Mouse (Mus musculus) lung, embryonic 15.5 days (tissue): ENCODE measurements around the gene Plcd1. TPM values are rescaled to one million over a fixed set of nuclear protein-coding genes. Genes with fewer than 3 reads are reported as not detected.
A peak's percentile ranks its signal among the peaks of the same experiment; 100 is the strongest.

Experiments
- ATAC-seq: fragments of 200-750 bp; cut with Nextera tagmentation; 2 replicates; pipeline ENCODE4 v1.8.0; 2017; ENCODE audit warnings: moderate number of reproducible peaks, borderline replicate concordance; ENCODE audit not compliant: low FRiP score, low TSS enrichment; ENCODE audit errors: extremely low read depth
- H3K27ac ChIP-seq: fragments of 300-500 bp; sonication (generic); 2 replicates; pipeline ENCODE4 v1.5.1; 2015; ENCODE audit warnings: moderate library complexity, mild to moderate bottlenecking, inconsistent platforms
- H3K27me3 ChIP-seq: fragments of 300-500 bp; sonication (generic); 2 replicates; pipeline ENCODE4 v1.6.1; 2015; ENCODE audit warnings: inconsistent platforms
- H3K36me3 ChIP-seq: fragments of 300-500 bp; sonication (generic); 2 replicates; pipeline ENCODE4 v1.6.1; 2015; ENCODE audit warnings: inconsistent platforms
- H3K4me1 ChIP-seq: fragments of 300-500 bp; sonication (generic); 2 replicates; pipeline ENCODE4 v1.6.1; 2015; ENCODE audit warnings: inconsistent platforms
- H3K4me2 ChIP-seq: fragments of 300-500 bp; sonication (generic); 2 replicates; pipeline ENCODE4 v1.6.1; 2015; ENCODE audit warnings: inconsistent platforms, mild to moderate bottlenecking, moderate library complexity
- H3K4me3 ChIP-seq: fragments of 300-500 bp; sonication (generic); 2 replicates; pipeline ENCODE4 v1.5.1; 2015; ENCODE audit warnings: mild to moderate bottlenecking, inconsistent platforms
- H3K9ac ChIP-seq: fragments of 300-500 bp; sonication (generic); 2 replicates; pipeline ENCODE4 v1.6.1; 2015; ENCODE audit warnings: inconsistent platforms
- H3K9me3 ChIP-seq: fragments of 300-500 bp; sonication (generic); 2 replicates; pipeline ENCODE4 v1.6.1; 2016; ENCODE audit warnings: inconsistent platforms
- WGBS: fragments of 180-500 bp; shearing (Covaris S2); methylation state at CpG from one replicate; pipeline ENCODE4 v1.1.7; 2015; 5-methylcytosine and 5-hydroxymethylcytosine counted together
- polyA plus RNA-seq: library from polyadenylated mRNA; unstranded; fragments of >200 nt; fragmentation: Nextera tagmentation; extraction: Ambion mirVana; gene quantifications from 2 replicates; pipeline ENCODE4 v1.2.1, GENCODE M21; 2015

Plcd1 gene
- polyA plus RNA-seq, 1 experiment from 2014 or later: 17.7 TPM

GRCm38 (mm10) chr9:119087309-119087708 lies 6.0 kb downstream of the Plcd1 start:
- Histone ChIP-seq H3K27me3 (peaks cover 11% of the 10 kb centered on the region), H3K4me1 (peaks cover 26% of the 10 kb centered on the region), H3K27ac (no peak overlapping the region), H3K4me2 (no peak overlapping the region), H3K4me3 (no peak overlapping the region), H3K9me3 (no peaks in the 10 kb centered on the region), H3K9ac (no peak overlapping the region), H3K36me3 (no peaks in the 10 kb centered on the region)
- 77% methylated on average over 5 of the region's 5 CpGs for WGBS
- no peak for ATAC-seq

DNA sequence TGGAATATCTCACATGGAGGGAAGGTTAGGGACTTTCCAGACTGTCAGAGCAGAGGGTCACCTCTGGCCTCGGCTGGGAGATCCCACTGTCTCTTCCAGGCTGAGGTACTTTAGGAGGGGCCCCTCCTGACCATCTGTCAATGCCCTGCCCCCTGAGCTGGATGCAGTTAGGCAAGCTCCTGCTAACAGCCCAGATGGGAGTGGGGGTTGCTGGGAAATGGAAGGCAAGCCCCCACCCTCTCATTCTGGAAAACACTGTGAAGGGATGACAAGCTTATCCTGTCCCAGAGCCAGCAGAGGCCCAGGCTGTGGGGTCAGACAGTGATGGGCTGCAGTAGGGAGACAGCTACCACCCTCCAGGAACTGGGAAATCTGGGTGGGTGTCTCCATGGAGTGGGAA lies 6.9 kb downstream of the Plcd1 start:
- WGBS: 43% methylated on average over 1 of the region's 1 CpGs
- no peak for ATAC-seq

GRCm38 (mm10) chr9:119083966-119084365 lies 9.3 kb downstream of the Plcd1 start:
- Histone ChIP-seq H3K4me2 (no peak overlapping the region), H3K27ac (no peak overlapping the region), H3K4me1 (peaks cover 15% of the 10 kb centered on the region), H3K36me3 (no peaks in the 10 kb centered on the region), H3K27me3 (no peaks in the 10 kb centered on the region), H3K9ac (no peak overlapping the region), H3K4me3 (no peak overlapping the region), H3K9me3 (no peaks in the 10 kb centered on the region)
- WGBS: 66% methylated on average over 10 of the region's 10 CpGs
- no peak for ATAC-seq

More for the DNA sequence above, 6.9 kb downstream of the Plcd1 start:
- H3K9me3 ChIP-seq: no peaks in the 10 kb centered on the region
- H3K36me3 ChIP-seq: no peaks in the 10 kb centered on the region
- H3K9ac ChIP-seq: no peak overlapping the region
- H3K4me1 ChIP-seq: peaks cover 20% of the 10 kb centered on the region
- H3K27me3 ChIP-seq: peaks cover 2% of the 10 kb centered on the region; the same call in 1 of the 2 replicates
- no peak overlapping the region for H3K4me2 ChIP-seq
- no peak overlapping the region for H3K4me3 ChIP-seq
- no peak overlapping the region for H3K27ac ChIP-seq

- peaks cover 12% of the 10 kb centered on the region for H3K4me1 ChIP-seq
- no peaks in the 10 kb centered on the region for H3K27me3 ChIP-seq
- no peaks in the 10 kb centered on the region for H3K9me3 ChIP-seq
- H3K4me3 ChIP-seq: no peak overlapping the region
- WGBS: 69% methylated on average over 7 of the region's 7 CpGs
- H3K36me3 ChIP-seq: no peaks in the 10 kb centered on the region
- no peak overlapping the region for H3K4me2 ChIP-seq
- ATAC-seq: no peak
- no peak overlapping the region for H3K9ac ChIP-seq
- no peak overlapping the region; the same call in 1 of the 2 replicates for H3K27ac ChIP-seq
Observed at GRCm38 (mm10) chr9:119082656-119083430, 10.5 kb downstream of the Plcd1 start.

- Histone ChIP-seq H3K4me3 (no peak overlapping the region), H3K27ac (no peak overlapping the region), H3K36me3 (no peaks in the 10 kb centered on the region), H3K9ac (no peak overlapping the region), H3K27me3 (no peaks in the 10 kb centered on the region), H3K4me1 (peaks cover 9% of the 10 kb centered on the region; the same call in 1 of the 2 replicates), H3K4me2 (no peak overlapping the region), H3K9me3 (no peaks in the 10 kb centered on the region)
- 27% methylated on average over 8 of the region's 8 CpGs for WGBS
- ATAC-seq: no peak
Observed at GRCm38 (mm10) chr9:119082039-119082438, 11.3 kb downstream of the Plcd1 start.

DNA sequence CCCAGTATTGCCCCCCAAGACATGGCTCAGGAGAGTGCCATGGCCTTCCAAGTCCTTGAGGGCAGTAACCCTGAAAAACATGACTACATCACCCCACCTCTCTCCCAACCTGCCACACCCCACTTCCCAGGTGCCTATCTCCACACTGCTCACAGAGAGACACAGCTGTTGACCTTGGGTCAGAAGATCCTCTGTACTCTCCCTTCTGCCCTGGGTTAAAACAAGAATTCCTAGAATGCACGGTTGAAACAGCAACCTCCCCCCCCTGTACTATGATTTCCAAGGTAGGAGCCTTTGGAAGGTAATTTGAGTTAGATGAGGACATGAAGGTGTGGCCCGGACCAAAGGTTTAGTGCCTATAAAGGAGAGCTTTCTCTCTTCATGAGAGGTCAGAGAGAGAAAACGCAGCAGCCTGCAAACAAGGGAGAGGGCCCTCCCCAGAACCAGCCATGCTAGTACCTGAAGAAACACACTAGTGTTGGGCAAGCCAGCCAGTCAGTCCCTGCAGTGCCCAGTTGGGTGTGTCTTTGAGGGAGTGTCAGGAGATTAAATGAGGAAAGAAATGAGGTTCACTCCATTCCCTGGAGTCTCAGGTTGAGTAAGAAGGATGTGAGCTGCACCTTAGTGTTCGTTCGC lies 13.1 kb downstream of the Plcd1 start:
- WGBS: 70% methylated on average over 5 of the region's 5 CpGs
- Histone ChIP-seq H3K36me3 (no peaks in the 10 kb centered on the region), H3K27me3 (no peaks in the 10 kb centered on the region), H3K4me1 (peaks cover 14% of the 10 kb centered on the region), H3K4me3 (no peak overlapping the region), H3K9ac (no peak overlapping the region), H3K4me2 (no peak overlapping the region), H3K9me3 (no peaks in the 10 kb centered on the region), H3K27ac (no peak overlapping the region)
- ATAC-seq: no peak

DNA sequence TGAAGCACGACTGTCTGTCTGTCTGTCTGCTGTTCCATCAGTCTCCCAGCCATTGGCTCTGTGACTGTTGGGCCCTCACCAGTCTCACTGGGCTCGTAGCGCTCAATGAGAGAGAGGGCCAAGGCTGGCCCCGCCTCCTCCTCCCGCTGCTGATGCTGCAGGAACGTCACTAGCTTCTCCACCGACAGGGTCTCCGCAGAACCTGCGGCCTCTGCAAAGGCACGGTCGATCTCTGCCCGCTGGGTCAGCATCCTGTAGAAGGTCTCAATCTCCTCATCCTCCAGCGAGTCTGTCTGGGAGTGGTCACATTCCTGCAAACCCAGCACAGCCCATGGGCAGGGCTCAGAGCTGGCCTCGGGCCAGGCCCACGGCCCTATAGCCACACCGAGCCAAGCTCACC lies 17.6 kb downstream of the Plcd1 start:
- Histone ChIP-seq H3K4me3 (no peak overlapping the region), H3K36me3 (peaks cover 7% of the 10 kb centered on the region; the same call in 1 of the 2 replicates), H3K4me2 (no peak overlapping the region), H3K27me3 (no peaks in the 10 kb centered on the region), H3K9me3 (no peaks in the 10 kb centered on the region), H3K27ac (no peak overlapping the region), H3K4me1 (peaks cover 9% of the 10 kb centered on the region), H3K9ac (no peak overlapping the region)
- ATAC-seq: peak; percentile 16; the same call in 1 of the 2 replicates
- WGBS: 65% methylated on average over 16 of the region's 16 CpGs

GRCm38 (mm10) chr9:119073184-119073895 lies 20.0 kb downstream of the Plcd1 start:
- WGBS: 70% methylated on average over 15 of the region's 15 CpGs
- Histone ChIP-seq H3K4me1 (peaks cover 11% of the 10 kb centered on the region), H3K4me2 (no peak overlapping the region), H3K27ac (no peak overlapping the region), H3K4me3 (no peak overlapping the region), H3K27me3 (no peaks in the 10 kb centered on the region), H3K9ac (no peak overlapping the region), H3K36me3 (peaks cover 7% of the 10 kb centered on the region; the same call in 1 of the 2 replicates), H3K9me3 (no peaks in the 10 kb centered on the region)
- no peak for ATAC-seq

DNA sequence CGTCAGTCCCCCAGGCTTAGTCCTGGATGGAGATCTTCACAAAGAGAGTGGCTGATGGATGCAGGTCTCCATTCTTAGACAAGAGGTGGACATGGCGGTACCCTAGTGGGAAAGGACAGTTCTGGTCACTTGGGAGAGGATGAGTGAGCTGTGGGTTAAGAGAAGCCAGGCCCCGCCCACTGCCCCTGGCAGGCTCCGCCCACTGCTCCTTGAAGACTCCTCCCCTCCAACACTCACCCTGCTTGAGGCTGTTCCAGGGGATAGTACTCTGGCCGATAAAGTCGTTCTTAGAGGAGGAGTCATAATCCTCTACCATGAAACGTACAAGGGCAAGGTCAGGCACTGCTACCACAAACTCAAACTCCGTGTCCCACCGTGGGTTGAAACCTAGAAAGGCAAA lies 21.5 kb downstream of the Plcd1 start:
- H3K4me3 ChIP-seq: no peak overlapping the region
- no peak for ATAC-seq
- WGBS: 71% methylated on average over 9 of the region's 9 CpGs
- peaks cover 7% of the 10 kb centered on the region; the same call in 1 of the 2 replicates for H3K36me3 ChIP-seq
- H3K27ac ChIP-seq: no peak overlapping the region
- no peaks in the 10 kb centered on the region for H3K9me3 ChIP-seq
- no peaks in the 10 kb centered on the region for H3K27me3 ChIP-seq
- peaks cover 21% of the 10 kb centered on the region for H3K4me1 ChIP-seq
- no peak overlapping the region for H3K9ac ChIP-seq
- no peak overlapping the region for H3K4me2 ChIP-seq

GRCm38 (mm10) chr9:119070173-119070825 lies 23.0 kb downstream of the Plcd1 start:
- no peak overlapping the region for H3K27ac ChIP-seq
- no peaks in the 10 kb centered on the region for H3K27me3 ChIP-seq
- peaks cover 7% of the 10 kb centered on the region; the same call in 1 of the 2 replicates for H3K36me3 ChIP-seq
- no peak overlapping the region for H3K9ac ChIP-seq
- ATAC-seq: no peak
- H3K9me3 ChIP-seq: no peaks in the 10 kb centered on the region
- H3K4me1 ChIP-seq: peaks cover 16% of the 10 kb centered on the region
- WGBS: 70% methylated on average over 13 of the region's 13 CpGs
- H3K4me2 ChIP-seq: no peak overlapping the region
- no peak overlapping the region for H3K4me3 ChIP-seq

GRCm38 (mm10) chr9:119068266-119068665 lies 25.0 kb downstream of the Plcd1 start:
- WGBS: 68% methylated on average over 11 of the region's 11 CpGs
- ATAC-seq: peak; percentile 17; the same call in 1 of the 2 replicates

More at GRCm38 (mm10) chr9:119068266-119068665, 25.0 kb downstream of the Plcd1 start:
- Histone ChIP-seq H3K4me2 (no peak overlapping the region), H3K36me3 (peaks cover 4% of the 10 kb centered on the region; the same call in 1 of the 2 replicates), H3K4me1 (peaks cover 14% of the 10 kb centered on the region), H3K27me3 (no peaks in the 10 kb centered on the region), H3K9me3 (no peaks in the 10 kb centered on the region), H3K9ac (no peak overlapping the region), H3K27ac (no peak overlapping the region), H3K4me3 (no peak overlapping the region)
